Mouse (Mus musculus) embryonic facial prominence, embryonic 10.5 days (tissue): ENCODE measurements around the gene Serpina3n. TPM values are rescaled to one million over a fixed set of nuclear protein-coding genes. Genes with fewer than 3 reads are reported as not detected.
A peak's percentile ranks its signal among the peaks of the same experiment; 100 is the strongest.
"Not testable (repeated sequence)": the region's sequence is repeated elsewhere in the genome, so short reads cannot be mapped to it uniquely, and the experiment has no call there.

Experiments used
- DNase-seq: peaks from one replicate; pipeline ENCODE4 v3.0.0-alpha.2; 2017; ENCODE audit warnings: low spot score
- H3K27ac ChIP-seq: fragments of 300-500 bp; sonication (generic); replicated peaks from 2 replicates; pipeline ENCODE4 v1.5.1; 2016; ENCODE audit warnings: mild to moderate bottlenecking
- H3K27me3 ChIP-seq: fragments of 300-500 bp; sonication (generic); replicated peaks from 2 replicates; pipeline ENCODE4 v1.6.1; 2016; ENCODE audit warnings: low read depth, mild to moderate bottlenecking; ENCODE audit not compliant: poor library complexity, severe bottlenecking
- H3K36me3 ChIP-seq: fragments of 300-500 bp; sonication (generic); replicated peaks from 2 replicates; pipeline ENCODE4 v1.6.1; 2016; ENCODE audit warnings: mild to moderate bottlenecking, moderate library complexity
- H3K4me1 ChIP-seq: fragments of 300-500 bp; sonication (generic); 2 replicates; pipeline ENCODE4 v1.6.1; 2016
- H3K4me3 ChIP-seq: fragments of 300-500 bp; sonication (generic); 2 replicates; pipeline ENCODE4 v1.5.1; 2016; ENCODE audit warnings: mild to moderate bottlenecking, moderate library complexity
- H3K9me3 ChIP-seq: fragments of 300-500 bp; sonication (generic); 2 replicates; pipeline ENCODE4 v1.6.1; 2016; ENCODE audit warnings: mild to moderate bottlenecking
- WGBS: fragments of 180-500 bp; shearing (Covaris S2); methylation state at CpG from one replicate; pipeline ENCODE4 v1.1.7; 2016; 5-methylcytosine and 5-hydroxymethylcytosine counted together
- polyA plus RNA-seq: library from polyadenylated mRNA; unstranded; fragments of >200 nt; fragmentation: Nextera tagmentation; extraction: Ambion mirVana; gene quantifications from 2 replicates; pipeline ENCODE4 v1.2.1, GENCODE M21; 2016

Serpina3n gene
- polyA plus RNA-seq, 1 experiment from 2014 or later: not detected

- Histone ChIP-seq H3K27me3 (peaks cover 29% of the 10 kb centered on the region), H3K4me3 (no peak overlapping the region), H3K27ac (no peak overlapping the region), H3K9me3 (no peaks in the 10 kb centered on the region), H3K36me3 (no peaks in the 10 kb centered on the region), H3K4me1 (peaks cover 35% of the 10 kb centered on the region)
- 87% methylated on average over 11 of the region's 11 CpGs for WGBS
- DNase-seq: no peak
These were observed 37.2 kb downstream of the Serpina3n start for GRCm38 (mm10) chr12:104443716-104444115.

GRCm38 (mm10) chr12:104447056-104447455 is 40.5 kb downstream of the Serpina3n start:
- Histone ChIP-seq H3K27ac (peak overlapping the region; percentile 6; the same call in 1 of the 2 replicates), H3K4me1 (peaks cover 30% of the 10 kb centered on the region), H3K27me3 (peaks cover 15% of the 10 kb centered on the region; the same call in 1 of the 2 replicates)
- peak; percentile 48 for DNase-seq
- H3K9me3 ChIP-seq, H3K4me3 ChIP-seq, H3K36me3 ChIP-seq: not testable (repeated sequence)
- 66% methylated on average over 25 of the region's 25 CpGs for WGBS

GRCm38 (mm10) chr12:104448099-104448498 is 41.6 kb downstream of the Serpina3n start:
- no peaks in the 10 kb centered on the region for H3K9me3 ChIP-seq
- peak overlapping the region; percentile 32; the same call in 1 of the 2 replicates for H3K4me3 ChIP-seq
- no peaks in the 10 kb centered on the region for H3K36me3 ChIP-seq
- peaks cover 30% of the 10 kb centered on the region for H3K4me1 ChIP-seq
- peaks cover 21% of the 10 kb centered on the region for H3K27me3 ChIP-seq
- WGBS: 30% methylated on average over 13 of the region's 13 CpGs
- DNase-seq: peak; percentile 77
- H3K27ac ChIP-seq: no peak overlapping the region

GRCm38 (mm10) chr12:104450257-104450656 is 43.7 kb downstream of the Serpina3n start:
- 73% methylated on average over 10 of the region's 10 CpGs for WGBS
- H3K4me1 ChIP-seq: peaks cover 28% of the 10 kb centered on the region
- H3K27ac ChIP-seq: no peak overlapping the region
- no peak for DNase-seq
- H3K27me3 ChIP-seq: peaks cover 29% of the 10 kb centered on the region
- H3K4me3 ChIP-seq: no peak overlapping the region
- no peaks in the 10 kb centered on the region for H3K9me3 ChIP-seq
- no peaks in the 10 kb centered on the region for H3K36me3 ChIP-seq

GRCm38 (mm10) chr12:104453002-104453401 is 46.5 kb downstream of the Serpina3n start:
- H3K4me1 ChIP-seq: peaks cover 8% of the 10 kb centered on the region
- H3K4me3 ChIP-seq: no peak overlapping the region
- H3K27ac ChIP-seq: no peak overlapping the region
- peaks cover 21% of the 10 kb centered on the region; the same call in 1 of the 2 replicates for H3K27me3 ChIP-seq
- no peak for DNase-seq
- no peaks in the 10 kb centered on the region for H3K36me3 ChIP-seq
- WGBS: 43% methylated on average over 1 of the region's 1 CpGs
- H3K9me3 ChIP-seq: no peaks in the 10 kb centered on the region

DNA sequence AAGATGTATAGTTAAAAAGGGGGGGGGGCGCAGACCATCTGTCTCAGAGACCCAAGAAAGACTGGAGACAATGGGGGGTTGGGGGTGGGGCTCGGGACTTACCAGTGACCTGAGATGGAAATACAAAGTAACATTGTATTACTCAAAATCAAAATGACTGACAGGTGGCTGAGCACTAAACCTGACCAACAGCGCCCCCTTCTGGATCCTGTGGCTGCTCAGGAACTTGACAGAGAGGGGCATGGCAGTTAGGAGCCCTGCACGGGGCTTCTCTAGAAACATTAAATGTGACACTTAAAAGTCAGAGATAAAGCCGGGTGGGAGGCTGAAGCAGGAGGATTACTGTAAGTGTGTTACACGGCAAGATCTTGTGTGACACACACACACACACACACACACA is 52.8 kb downstream of the Serpina3n start:
- peaks cover 28% of the 10 kb centered on the region for H3K27me3 ChIP-seq
- WGBS: 61% methylated on average over 6 of the region's 6 CpGs

GRCm38 (mm10) chr12:104461372-104461771 is 54.8 kb downstream of the Serpina3n start:
- Histone ChIP-seq H3K27ac (peak overlapping the region; percentile 36; the same call in 1 of the 2 replicates), H3K36me3 (no peaks in the 10 kb centered on the region), H3K4me3 (no peak overlapping the region), H3K9me3 (no peaks in the 10 kb centered on the region), H3K4me1 (peaks cover 29% of the 10 kb centered on the region), H3K27me3 (peaks cover 42% of the 10 kb centered on the region)
- WGBS: 13% methylated on average over 8 of the region's 8 CpGs
- peak; percentile 60 for DNase-seq

More for the DNA sequence above, 52.8 kb downstream of the Serpina3n start:
- Histone ChIP-seq H3K36me3 (no peaks in the 10 kb centered on the region), H3K4me1 (peaks cover 17% of the 10 kb centered on the region), H3K4me3 (no peak overlapping the region), H3K27ac (no peak overlapping the region), H3K9me3 (no peaks in the 10 kb centered on the region)
- no peak for DNase-seq

Other genes starting within 250 kb of the Serpina3n start
- gene Serpina3f, start 192.2 kb upstream of the Serpina3n start, polyA plus RNA-seq: 0.11 and 0.14 TPM in 2 replicates
- 0.08 and 0.24 TPM in 2 replicates for gene Serpina3g, start 170.5 kb upstream of the Serpina3n start, polyA plus RNA-seq
- 0.23 and 0.24 TPM in 2 replicates for gene Serpina3i, start 143.6 kb upstream of the Serpina3n start, polyA plus RNA-seq
- gene Serpina3j, start 92.2 kb upstream of the Serpina3n start, polyA plus RNA-seq: not detected in 2 replicates
- not detected in 2 replicates for gene Serpina3k, start 68.2 kb upstream of the Serpina3n start, polyA plus RNA-seq
- not detected in 2 replicates for gene Serpina3m, start 68.2 kb upstream of the Serpina3n start, polyA plus RNA-seq
- gene Gsc, start 66.6 kb downstream of the Serpina3n start, polyA plus RNA-seq: 11.8 and 20.4 TPM in 2 replicates